Mouse (Mus musculus) limb, embryonic 11.5 days (tissue): Measurements from ENCODE around the gene Ces1g. TPM values are rescaled to one million over a fixed set of nuclear protein-coding genes. Genes with fewer than 3 reads are reported as not detected.

Experiments
- ATAC-seq: fragments of 200-750 bp; cut with Nextera tagmentation; 2 replicates; pipeline ENCODE4 v1.8.0; 2017; ENCODE audit warnings: low read depth; ENCODE audit not compliant: insufficient number of reproducible peaks, low FRiP score, low TSS enrichment
- DNase-seq: peaks from one replicate; pipeline ENCODE4 v3.0.0-alpha.2; 2015; ENCODE audit warnings: low spot score
- H3K27ac ChIP-seq: fragments of 300-500 bp; sonication (generic); replicated peaks from 2 replicates; pipeline ENCODE4 v1.5.1; 2014; ENCODE audit warnings: low read depth, mild to moderate bottlenecking, low read length
- H3K27me3 ChIP-seq: fragments of 300-500 bp; sonication (generic); 2 replicates; pipeline ENCODE4 v1.6.1; 2014; ENCODE audit warnings: mild to moderate bottlenecking, low read length, mixed read lengths; ENCODE audit not compliant: control insufficient read depth, insufficient read depth
- H3K36me3 ChIP-seq: fragments of 300-500 bp; sonication (generic); 2 replicates; pipeline ENCODE4 v1.6.1; 2014; ENCODE audit warnings: mild to moderate bottlenecking, low read length, moderate library complexity, mixed read lengths; ENCODE audit not compliant: control insufficient read depth, insufficient read depth
- H3K4me1 ChIP-seq: fragments of 300-500 bp; sonication (generic); 2 replicates; pipeline ENCODE4 v1.6.1; 2014; ENCODE audit warnings: low read length, mixed read lengths; ENCODE audit not compliant: control insufficient read depth, insufficient read depth
- H3K4me2 ChIP-seq: fragments of 300-500 bp; sonication (generic); 2 replicates; pipeline ENCODE4 v1.6.1; 2014; ENCODE audit warnings: low read depth, mild to moderate bottlenecking, moderate library complexity; ENCODE audit not compliant: severe bottlenecking
- H3K4me3 ChIP-seq: fragments of 300-500 bp; sonication (generic); 2 replicates; pipeline ENCODE4 v1.5.1; 2014; ENCODE audit warnings: low read depth, low read length
- H3K9ac ChIP-seq: fragments of 300-500 bp; sonication (generic); 2 replicates; pipeline ENCODE4 v1.6.1; 2014; ENCODE audit warnings: mild to moderate bottlenecking, low read length
- H3K9me3 ChIP-seq: fragments of 300-500 bp; sonication (generic); 2 replicates; pipeline ENCODE4 v1.6.1; 2016; ENCODE audit warnings: low read length; ENCODE audit not compliant: control insufficient read depth
- WGBS: fragments of 180-500 bp; shearing (Covaris S2); extraction: QIAGEN DNeasy Blood & Tissue Kit; methylation state at CpG from one replicate; pipeline ENCODE4 v1.1.7; 2014; 5-methylcytosine and 5-hydroxymethylcytosine counted together
- polyA plus RNA-seq: library from polyadenylated mRNA; unstranded; fragments of >200 nt; fragmentation: Nextera tagmentation; extraction: Ambion mirVana; gene quantifications from 2 replicates; pipeline ENCODE4 v1.2.1, GENCODE M21; 2014

Ces1g gene
- polyA plus RNA-seq, 1 experiment from 2014 or later: not detected

- Histone ChIP-seq H3K4me1 (no peaks in the 10 kb centered on the region), H3K36me3 (no peaks in the 10 kb centered on the region), H3K27ac (no peak overlapping the region), H3K9me3 (no peaks in the 10 kb centered on the region), H3K27me3 (no peaks in the 10 kb centered on the region), H3K4me3 (no peak overlapping the region), H3K4me2 (no peak overlapping the region), H3K9ac (no peak overlapping the region)
- DNase-seq (peak; percentile 12), ATAC-seq (no peak)
- WGBS: 95% methylated on average over 1 of the region's 1 CpGs
Observed at GRCm38 (mm10) chr8:93252400-93252925, 84.6 kb downstream of the Ces1g start.

Other genes with a start within 250 kb of the Ces1g start
- gene Ces1c, start 206.0 kb downstream of the Ces1g start, polyA plus RNA-seq: not detected in 2 replicates
- gene Ces1d, start 139.5 kb downstream of the Ces1g start, polyA plus RNA-seq: not detected in 2 replicates
- gene Ces1e, start 107.7 kb downstream of the Ces1g start, polyA plus RNA-seq: not detected in 2 replicates
- not detected in 2 replicates for gene Ces1f, start 57.6 kb downstream of the Ces1g start, polyA plus RNA-seq
- gene Ces1h, start 42.4 kb upstream of the Ces1g start, polyA plus RNA-seq: not detected in 2 replicates
- not detected in 2 replicates for gene Ces5a, start 198.5 kb upstream of the Ces1g start, polyA plus RNA-seq